Mouse (Mus musculus) forebrain, embryonic 16.5 days (tissue): ENCODE measurements at regions not wholly inside any gene's neighbourhood (a gene's known extent, or its start where the extent isn't known, plus 50 kb on each side); places are given as distances from the start of the nearest gene placed in this dataset.

Source experiments
- ATAC-seq: fragments of 200-750 bp; cut with Nextera tagmentation; 2 replicates; pipeline ENCODE4 v1.8.0; 2017; ENCODE audit warnings: mild to moderate bottlenecking, moderate library complexity
- H3K27ac ChIP-seq: fragments of 300-500 bp; sonication (generic); 2 replicates; pipeline ENCODE4 v1.5.1; 2014; ENCODE audit warnings: low read length, control low read depth
- H3K27me3 ChIP-seq: fragments of 300-500 bp; sonication (generic); replicated peaks from 2 replicates; pipeline ENCODE4 v1.6.1; 2014; ENCODE audit warnings: low read length; ENCODE audit not compliant: control insufficient read depth, insufficient read depth
- H3K36me3 ChIP-seq: fragments of 300-500 bp; sonication (generic); 2 replicates; pipeline ENCODE4 v1.6.1; 2014; ENCODE audit not compliant: control insufficient read depth, insufficient read depth
- H3K4me1 ChIP-seq: fragments of 300-500 bp; sonication (generic); replicated peaks from 2 replicates; pipeline ENCODE4 v1.6.1; 2014; ENCODE audit warnings: low read length; ENCODE audit not compliant: control insufficient read depth, insufficient read depth
- H3K4me2 ChIP-seq: fragments of 300-500 bp; sonication (generic); 2 replicates; pipeline ENCODE4 v1.6.1; 2014; ENCODE audit warnings: mild to moderate bottlenecking, low read length, control low read depth
- H3K4me3 ChIP-seq: fragments of 300-500 bp; sonication (generic); replicated peaks from 2 replicates; pipeline ENCODE4 v1.5.1; 2014; ENCODE audit warnings: mild to moderate bottlenecking, low read length, control low read depth
- H3K9ac ChIP-seq: fragments of 300-500 bp; sonication (generic); replicated peaks from 2 replicates; pipeline ENCODE4 v1.6.1; 2014; ENCODE audit warnings: low read depth, low read length, control low read depth
- H3K9me3 ChIP-seq: fragments of 300-500 bp; sonication (generic); 2 replicates; pipeline ENCODE4 v1.6.1; 2016; ENCODE audit warnings: low read length; ENCODE audit not compliant: control insufficient read depth
- WGBS: fragments of 180-500 bp; shearing (Covaris S2); extraction: QIAGEN DNeasy Blood & Tissue Kit; methylation state at CpG from one replicate; pipeline ENCODE4 v1.1.7; 2014; 5-methylcytosine and 5-hydroxymethylcytosine counted together

- H3K4me3 ChIP-seq: no peak overlapping the region
- 65% methylated on average over 5 of the region's 5 CpGs for WGBS
- H3K4me1 ChIP-seq: no peaks in the 10 kb centered on the region
- no peak overlapping the region for H3K4me2 ChIP-seq
- H3K27me3 ChIP-seq: no peaks in the 10 kb centered on the region
- H3K9ac ChIP-seq: no peak overlapping the region
- no peaks in the 10 kb centered on the region for H3K9me3 ChIP-seq
- no peak for ATAC-seq
- no peak overlapping the region for H3K27ac ChIP-seq
- no peaks in the 10 kb centered on the region for H3K36me3 ChIP-seq
Observed at GRCm38 (mm10) chr9:120653170-120653569, 81.9 kb downstream of the Rpl14 start.

- no peak overlapping the region for H3K4me3 ChIP-seq
- no peaks in the 10 kb centered on the region for H3K36me3 ChIP-seq
- H3K4me1 ChIP-seq: no peaks in the 10 kb centered on the region
- no peaks in the 10 kb centered on the region for H3K9me3 ChIP-seq
- H3K27me3 ChIP-seq: no peaks in the 10 kb centered on the region
- 43% methylated on average over 1 of the region's 1 CpGs for WGBS
- no peak overlapping the region for H3K4me2 ChIP-seq
- no peak for ATAC-seq
- no peak overlapping the region for H3K27ac ChIP-seq
- H3K9ac ChIP-seq: no peak overlapping the region
Observed at GRCm38 (mm10) chr9:120654736-120655135, 83.5 kb downstream of the Rpl14 start.

GRCm38 (mm10) chr9:120656976-120657375 is 85.7 kb downstream of the Rpl14 start:
- no peak for ATAC-seq
- Histone ChIP-seq H3K4me3 (no peak overlapping the region), H3K27me3 (no peaks in the 10 kb centered on the region), H3K9me3 (no peaks in the 10 kb centered on the region), H3K9ac (no peak overlapping the region), H3K27ac (no peak overlapping the region), H3K36me3 (no peaks in the 10 kb centered on the region), H3K4me1 (no peaks in the 10 kb centered on the region), H3K4me2 (no peak overlapping the region)
- 21% methylated on average over 4 of the region's 6 CpGs for WGBS

GRCm38 (mm10) chr9:120657786-120658185 is 86.5 kb downstream of the Rpl14 start:
- no peak overlapping the region for H3K4me2 ChIP-seq
- no peaks in the 10 kb centered on the region for H3K9me3 ChIP-seq
- no peaks in the 10 kb centered on the region for H3K36me3 ChIP-seq
- no peak overlapping the region for H3K4me3 ChIP-seq
- no peak overlapping the region for H3K9ac ChIP-seq
- H3K4me1 ChIP-seq: no peaks in the 10 kb centered on the region
- ATAC-seq: no peak
- H3K27ac ChIP-seq: no peak overlapping the region
- no peaks in the 10 kb centered on the region for H3K27me3 ChIP-seq

- H3K27ac ChIP-seq: no peak overlapping the region
- no peak for ATAC-seq
- no peak overlapping the region for H3K4me2 ChIP-seq
- H3K9me3 ChIP-seq: no peaks in the 10 kb centered on the region
- no peak overlapping the region for H3K9ac ChIP-seq
- WGBS: 77% methylated on average over 2 of the region's 2 CpGs
- no peaks in the 10 kb centered on the region for H3K27me3 ChIP-seq
- no peaks in the 10 kb centered on the region for H3K4me1 ChIP-seq
- H3K36me3 ChIP-seq: no peaks in the 10 kb centered on the region
- no peak overlapping the region for H3K4me3 ChIP-seq
Observed at GRCm38 (mm10) chr9:120658576-120658975, 87.3 kb downstream of the Rpl14 start.

GRCm38 (mm10) chr9:120661226-120661625 is 90.0 kb downstream of the Rpl14 start:
- no peak for ATAC-seq
- H3K36me3 ChIP-seq: no peaks in the 10 kb centered on the region
- 42% methylated on average over 5 of the region's 5 CpGs for WGBS
- H3K4me2 ChIP-seq: no peak overlapping the region
- no peaks in the 10 kb centered on the region for H3K4me1 ChIP-seq
- H3K4me3 ChIP-seq: no peak overlapping the region
- H3K27ac ChIP-seq: no peak overlapping the region
- H3K27me3 ChIP-seq: no peaks in the 10 kb centered on the region
- H3K9ac ChIP-seq: no peak overlapping the region
- no peaks in the 10 kb centered on the region for H3K9me3 ChIP-seq

GRCm38 (mm10) chr9:120661641-120662227 is 90.5 kb downstream of the Rpl14 start:
- Histone ChIP-seq H3K9me3 (no peaks in the 10 kb centered on the region), H3K27me3 (no peaks in the 10 kb centered on the region), H3K4me1 (no peaks in the 10 kb centered on the region), H3K9ac (no peak overlapping the region), H3K4me3 (no peak overlapping the region), H3K4me2 (no peak overlapping the region), H3K27ac (no peak overlapping the region), H3K36me3 (no peaks in the 10 kb centered on the region)
- ATAC-seq: no peak
- WGBS: 90% methylated on average over 7 of the region's 7 CpGs

- H3K27ac ChIP-seq: no peak overlapping the region
- no peak overlapping the region for H3K9ac ChIP-seq
- no peaks in the 10 kb centered on the region for H3K36me3 ChIP-seq
- H3K4me2 ChIP-seq: no peak overlapping the region
- no peaks in the 10 kb centered on the region for H3K27me3 ChIP-seq
- no peaks in the 10 kb centered on the region for H3K4me1 ChIP-seq
- no peaks in the 10 kb centered on the region for H3K9me3 ChIP-seq
- no peak for ATAC-seq
- 63% methylated on average over 6 of the region's 6 CpGs for WGBS
- no peak overlapping the region for H3K4me3 ChIP-seq
Observed at GRCm38 (mm10) chr9:120663181-120663580, 91.9 kb downstream of the Rpl14 start.

- Histone ChIP-seq H3K4me3 (no peak overlapping the region), H3K4me2 (no peak overlapping the region), H3K27me3 (no peaks in the 10 kb centered on the region), H3K9ac (no peak overlapping the region), H3K9me3 (no peaks in the 10 kb centered on the region), H3K36me3 (no peaks in the 10 kb centered on the region), H3K4me1 (no peaks in the 10 kb centered on the region), H3K27ac (no peak overlapping the region)
- ATAC-seq: no peak
- 97% methylated on average over 10 of the region's 10 CpGs for WGBS
Observed at GRCm38 (mm10) chr9:120664086-120664485, 92.8 kb downstream of the Rpl14 start.

GRCm38 (mm10) chr9:120672452-120672851 is 101.2 kb downstream of the Rpl14 start:
- no peak overlapping the region for H3K27ac ChIP-seq
- H3K4me1 ChIP-seq: peaks cover 27% of the 10 kb centered on the region
- no peak overlapping the region for H3K9ac ChIP-seq
- no peak overlapping the region for H3K4me3 ChIP-seq
- H3K36me3 ChIP-seq: no peaks in the 10 kb centered on the region
- no peaks in the 10 kb centered on the region for H3K9me3 ChIP-seq
- no peaks in the 10 kb centered on the region for H3K27me3 ChIP-seq
- no peak overlapping the region for H3K4me2 ChIP-seq
- WGBS: 11% methylated on average over 6 of the region's 6 CpGs
- peak; percentile 45; the same call in 1 of the 2 replicates for ATAC-seq
